Mouse (Mus musculus) small intestine, adult 2 months (tissue): Measurements from ENCODE around the gene Snx7.

Source experiments
- CTCF ChIP-seq: fragments of 200-500 bp; IDR thresholded peaks from 2 replicates; pipeline ENCODE4 v1.5.1; 2012; ENCODE audit warnings: low read depth, mild to moderate bottlenecking, control low read depth, inconsistent platforms, low read length, moderate library complexity, mixed read lengths; ENCODE audit not compliant: insufficient replicate concordance, insufficient read length; ENCODE audit errors: extremely low read depth
- POLR2A ChIP-seq: fragments of 200-500 bp; IDR thresholded peaks from 2 replicates; pipeline ENCODE4 v1.6.1; 2012; ENCODE audit warnings: low read depth, mild to moderate bottlenecking, control low read depth, inconsistent platforms, low read length, moderate library complexity

DNA sequence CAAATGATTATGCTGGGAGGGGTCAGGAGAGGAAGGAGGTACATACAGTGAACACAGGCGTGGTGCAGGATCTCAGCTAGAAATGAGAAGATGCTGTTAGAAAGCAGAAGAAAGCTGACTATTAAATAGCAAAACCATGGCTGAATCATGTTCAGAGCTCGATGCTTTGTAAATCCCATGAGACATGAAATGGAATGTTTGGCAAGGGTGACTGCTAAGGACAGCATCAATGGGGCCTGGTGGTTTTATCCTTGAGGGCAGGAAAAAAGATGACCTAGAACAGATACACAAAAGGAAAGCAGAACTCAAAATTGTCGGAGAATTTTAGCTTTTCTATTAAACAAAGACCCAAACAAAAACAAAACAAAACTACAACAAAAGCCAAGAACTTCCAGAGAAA is 6.7 kb upstream of the Snx7 start:
- TF ChIP-seq CTCF (no peak), POLR2A (no peak)
